Mouse (Mus musculus): ENCODE data around the gene Dnajc11.

GRCm38 (mm10) chr4:151983043-151983442 lies 49.6 kb downstream of the Dnajc11 start:
- TF ChIP-seq USF1 (IDR thresholded peaks at IDR 0.05; ENCODE audit: low read depth) (no peak), CTCF (IDR thresholded peaks at IDR 0.05; ENCODE audit: control insufficient read depth, insufficient read depth, insufficient read length) (no peak), FOSL1 (IDR thresholded peaks at IDR 0.05; ENCODE audit: insufficient read depth, low read length, poor library complexity, severe bottlenecking) (no peak)

All from C2C12 (cell line).